Comparison of ENCODE assay signal across 32 mouse cellular contexts in the genomic region with DNA sequence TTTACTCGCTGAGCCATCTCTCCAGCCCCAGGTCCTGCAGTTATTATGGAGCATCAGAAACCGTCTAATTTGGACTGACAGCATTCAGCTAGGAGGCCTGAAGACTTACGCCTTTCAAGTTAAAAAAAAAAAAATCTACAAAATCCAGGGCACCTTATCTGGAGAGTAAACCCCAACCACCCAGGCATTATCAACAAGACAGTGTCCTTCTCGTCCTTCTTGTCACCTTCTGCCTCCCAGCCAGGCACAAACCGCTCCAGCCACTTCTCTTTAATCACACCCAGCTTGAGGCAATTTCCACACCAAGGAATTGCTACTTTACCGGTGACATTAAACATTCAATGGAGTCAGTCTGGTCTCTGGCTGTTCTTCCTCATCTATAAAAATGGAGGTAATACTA. TPM values are rescaled to one million over a fixed set of nuclear protein-coding genes. Genes with fewer than 3 reads are reported as not detected.
DNase-seq lines count a peak whose midpoint lies in the region; ATAC-seq lines count a peak whose summit lies in the region.
"Had no signal": no experiment of that assay in that cellular context is flagged by ENCODE, and none has a peak within 500 bp of the region (broad histone marks: within the 10 kb centered on the region; RNA-seq: fewer than 3 reads in every experiment).

No protein-coding gene starts in this region.

- peak overlapping the region; percentile 84 for H3K27ac ChIP-seq in liver, embryonic 11.5 days (ENCODE audit: low read depth, low read length)
- H3K27ac ChIP-seq in liver, embryonic 16.5 days (ENCODE audit: low read length) = peak overlapping the region; percentile 13
- H3K27ac ChIP-seq: embryonic facial prominence, embryonic 13.5 days; forebrain, embryonic 15.5 days; gastrocnemius, adult 2 months; hindbrain, embryonic 13.5 days; kidney, postnatal 0 days; limb, embryonic 12.5 days; macrophage; midbrain, embryonic 12.5 days; neural tube, embryonic 13.5 days had no signal

- H3K4me3 ChIP-seq in liver, embryonic 11.5 days (ENCODE audit: low read depth, low read length) = no peak overlapping the region
- no peak overlapping the region for H3K4me3 ChIP-seq in liver, embryonic 16.5 days (ENCODE audit: low read depth, low read length)
- H3K4me3 ChIP-seq: embryonic facial prominence, embryonic 13.5 days; forebrain, embryonic 15.5 days; gastrocnemius, adult 2 months; heart, embryonic 12.5 days; hindbrain, embryonic 13.5 days; limb, embryonic 12.5 days; midbrain, embryonic 12.5 days; myocyte; neural tube, embryonic 13.5 days had no signal

- no peak overlapping the region for H3K9ac ChIP-seq in liver, embryonic 11.5 days (ENCODE audit: low read depth, low read length)
- H3K9ac ChIP-seq in liver, embryonic 16.5 days (ENCODE audit: low read depth, low read length) = no peak overlapping the region
- H3K9ac ChIP-seq: embryonic facial prominence, embryonic 13.5 days; forebrain, embryonic 15.5 days; heart, embryonic 12.5 days; hindbrain, embryonic 13.5 days; limb, embryonic 12.5 days; midbrain, embryonic 12.5 days; neural tube, embryonic 13.5 days had no signal

- no peaks in the 10 kb centered on the region for H3K9me3 ChIP-seq in liver, embryonic 11.5 days (ENCODE audit: control insufficient read depth, low read length)
- H3K9me3 ChIP-seq in liver, embryonic 16.5 days (replicated peaks; ENCODE audit: control insufficient read depth, low read length) = 0 out of 2 replicates have a peak, but pooled peaks cover 2% of the 10 kb centered on the region
- H3K9me3 ChIP-seq: embryonic facial prominence, embryonic 13.5 days; forebrain, embryonic 15.5 days; heart, embryonic 12.5 days; hindbrain, embryonic 13.5 days; limb, embryonic 12.5 days; midbrain, embryonic 12.5 days; neural tube, embryonic 13.5 days had no signal

- H3K4me1 ChIP-seq in liver, embryonic 11.5 days (replicated peaks; ENCODE audit: control insufficient read depth, insufficient read depth, low read length) = peaks cover 34% of the 10 kb centered on the region
- peaks cover 35% of the 10 kb centered on the region for H3K4me1 ChIP-seq in liver, embryonic 16.5 days (ENCODE audit: control insufficient read depth, low read depth, low read length)
- H3K4me1 ChIP-seq: forebrain, embryonic 15.5 days had no signal

- 0 out of 2 replicates have a peak overlapping the region, but pooled peaks have one; percentile 24 for H3K4me2 ChIP-seq in liver, embryonic 11.5 days
- H3K4me2 ChIP-seq in liver, embryonic 16.5 days (ENCODE audit: low read depth, low read length) = no peak overlapping the region
- H3K4me2 ChIP-seq: embryonic facial prominence, embryonic 13.5 days; forebrain, embryonic 15.5 days; heart, embryonic 12.5 days; hindbrain, embryonic 13.5 days; limb, embryonic 12.5 days; midbrain, embryonic 12.5 days; neural tube, embryonic 13.5 days had no signal

- WGBS in liver, embryonic 11.5 days = 43% methylated on average over 6 of the region's 6 CpGs
- 26% methylated on average over 6 of the region's 6 CpGs for WGBS in liver, embryonic 16.5 days (ENCODE audit: insufficient replicate concordance)

- DNase-seq in MEL-GATA-1-ER (ENCODE audit: extremely low read depth, low read depth) = peak; percentile 54
- no peak for DNase-seq in liver, embryonic 11.5 days (ENCODE audit: low spot score)
- DNase-seq in adrenal gland, postnatal 14 days = no peak
- no peak for DNase-seq in embryo, embryonic 10 days (ENCODE audit: low spot score)
- no peak for DNase-seq in left cerebral cortex, postnatal 36 days (ENCODE audit: low spot score in 2 of 2)
- no peak for DNase-seq in adrenal gland, postnatal 36 days
- DNase-seq: adrenal gland, adult 8-10 months; cerebellum, adult 18-20 months; gastrocnemius, adult 2 months; gastrocnemius, postnatal 36 days; heart, adult 18-20 months; heart, postnatal 4 days; kidney, adult 8-10 months; kidney, postnatal 4 days; lung, adult 18-20 months; thymus, postnatal 4 days had no signal

- no peaks in the 10 kb centered on the region for H3K36me3 ChIP-seq in liver, embryonic 11.5 days (ENCODE audit: control insufficient read depth, insufficient read depth, low read length)
- H3K36me3 ChIP-seq in liver, embryonic 16.5 days (ENCODE audit: control insufficient read depth, insufficient read depth) = no peaks in the 10 kb centered on the region
- H3K36me3 ChIP-seq: forebrain, embryonic 15.5 days; midbrain, embryonic 12.5 days had no signal

- no peaks in the 10 kb centered on the region for H3K27me3 ChIP-seq in liver, embryonic 11.5 days (replicated peaks; ENCODE audit: control insufficient read depth, insufficient read depth, low read length)
- H3K27me3 ChIP-seq in liver, embryonic 16.5 days (ENCODE audit: control insufficient read depth, insufficient read depth, low read depth, low read length) = no peaks in the 10 kb centered on the region
- H3K27me3 ChIP-seq: embryonic facial prominence, embryonic 13.5 days; forebrain, embryonic 15.5 days; heart, embryonic 12.5 days; hindbrain, embryonic 13.5 days; limb, embryonic 12.5 days; midbrain, embryonic 12.5 days; neural tube, embryonic 13.5 days had no signal

- intact Hi-C loops in left cerebral cortex, postnatal 36 days (cut with DNase I) = no loop called here

- ATAC-seq in common myeloid progenitor, adult 5-6 weeks (replicated peaks; ENCODE audit: low read depth, poor library complexity, severe bottlenecking) = peak; percentile 62; the same call in 1 of the 2 replicates
- ATAC-seq in liver, embryonic 11.5 days (replicated peaks; ENCODE audit: low FRiP score) = peak; percentile 89
- peak; percentile 79 for ATAC-seq in liver, embryonic 16.5 days (ENCODE audit: low read depth)
- ATAC-seq: activated CD4-positive, CD25-positive, alpha-beta regulatory T cell, adult 4 months; CD4-positive, CD25-positive, alpha-beta regulatory T cell, adult 4 months; forebrain, embryonic 15.5 days; intestine, embryonic 16.5 days; lung, postnatal 0 days had no signal

RNA-seq across cellular contexts. Expression of a gene that starts 10.9 kb away (rescaled TPM):
- 4.2 and 6.9 TPM in 2 replicates for total RNA-seq in common myeloid progenitor, adult 5-6 weeks (2017)
- polyA plus RNA-seq in liver, embryonic 11.5 days (2014; fragmentation: Nextera tagmentation; extraction: Ambion mirVana) = 9.3 and 10.5 TPM in 2 replicates
- polyA plus RNA-seq in liver, embryonic 16.5 days (2015; fragmentation: Nextera tagmentation; extraction: Ambion mirVana) = 3.6 and 3.8 TPM in 2 replicates
- total RNA-seq in adrenal gland, postnatal 14 days (2021) = 7.5 and 9.2 TPM in 2 replicates
- total RNA-seq in left cerebral cortex, postnatal 36 days (2021) = 10 to 100 TPM; 30.3 to 34.8 TPM
- total RNA-seq in adrenal gland, postnatal 36 days (2021) = 10 to 100 TPM in 1 of 2 experiments, 1 to 10 TPM in 1; 7.2 to 10.6 TPM

RNA-seq across cellular contexts. Expression of a gene that starts 34.4 kb away (rescaled TPM):
- total RNA-seq in common myeloid progenitor, adult 5-6 weeks (2017) = 228 and 259 TPM in 2 replicates
- 445 and 480 TPM in 2 replicates for polyA plus RNA-seq in liver, embryonic 11.5 days (2014; fragmentation: Nextera tagmentation; extraction: Ambion mirVana)
- 104 and 114 TPM in 2 replicates for polyA plus RNA-seq in liver, embryonic 16.5 days (2015; fragmentation: Nextera tagmentation; extraction: Ambion mirVana)
- total RNA-seq in adrenal gland, postnatal 14 days (2021) = 117 and 127 TPM in 2 replicates
- total RNA-seq in left cerebral cortex, postnatal 36 days (2021) = 10 to 100 TPM; 63.4 to 70.2 TPM
- total RNA-seq in adrenal gland, postnatal 36 days (2021) = 100 to 1,000 TPM in 1 of 2 experiments, 10 to 100 TPM in 1; 90.2 to 110 TPM

RNA-seq across cellular contexts. Expression of a gene that starts 55.2 kb away (rescaled TPM):
- 57.6 and 66.8 TPM in 2 replicates for total RNA-seq in common myeloid progenitor, adult 5-6 weeks (2017)
- 58.6 and 58.8 TPM in 2 replicates for polyA plus RNA-seq in liver, embryonic 11.5 days (2014; fragmentation: Nextera tagmentation; extraction: Ambion mirVana)
- polyA plus RNA-seq in liver, embryonic 16.5 days (2015; fragmentation: Nextera tagmentation; extraction: Ambion mirVana) = 11.4 and 13.1 TPM in 2 replicates
- 15.0 and 18.2 TPM in 2 replicates for total RNA-seq in adrenal gland, postnatal 14 days (2021)
- total RNA-seq in left cerebral cortex, postnatal 36 days (2021) = 10 to 100 TPM; 10.9 to 13.5 TPM
- total RNA-seq in adrenal gland, postnatal 36 days (2021) = 10 to 100 TPM; 15.9 to 20.4 TPM
